Mouse (Mus musculus) cerebellum, adult 2 months (tissue): ENCODE measurements around the gene Jsrp1.

Experiments used
- CTCF ChIP-seq: fragments of 200-500 bp; IDR thresholded peaks from 2 replicates; pipeline ENCODE4 v1.5.1; 2011; ENCODE audit warnings: low read depth, mild to moderate bottlenecking, control low read depth, low read length, moderate library complexity, borderline replicate concordance; ENCODE audit not compliant: insufficient read depth
- POLR2A ChIP-seq: fragments of 200-500 bp; IDR thresholded peaks from 2 replicates; pipeline ENCODE4 v1.6.1; 2011; ENCODE audit warnings: low read length, control low read depth, borderline replicate concordance; ENCODE audit not compliant: insufficient read depth

- TF ChIP-seq POLR2A, result no peak
- TF ChIP-seq CTCF, result no peak
These were observed 30.0 kb upstream of the Jsrp1 start for GRCm38 (mm10) chr10:80843087-80843930.
